Mouse (Mus musculus): ENCODE measurements around the gene Lmod1. TPM values are rescaled to one million over a fixed set of nuclear protein-coding genes. Genes with fewer than 3 reads are reported as not detected.
A peak's percentile ranks its signal among the peaks of the same experiment; 100 is the strongest.
"Not testable (repeated sequence)": the region's sequence is repeated elsewhere in the genome, so short reads cannot be mapped to it uniquely, and the experiment has no call there.

The Lmod1 gene
- polyA plus RNA-seq, 1 experiment from 2014 or later = 2.1 TPM

DNA sequence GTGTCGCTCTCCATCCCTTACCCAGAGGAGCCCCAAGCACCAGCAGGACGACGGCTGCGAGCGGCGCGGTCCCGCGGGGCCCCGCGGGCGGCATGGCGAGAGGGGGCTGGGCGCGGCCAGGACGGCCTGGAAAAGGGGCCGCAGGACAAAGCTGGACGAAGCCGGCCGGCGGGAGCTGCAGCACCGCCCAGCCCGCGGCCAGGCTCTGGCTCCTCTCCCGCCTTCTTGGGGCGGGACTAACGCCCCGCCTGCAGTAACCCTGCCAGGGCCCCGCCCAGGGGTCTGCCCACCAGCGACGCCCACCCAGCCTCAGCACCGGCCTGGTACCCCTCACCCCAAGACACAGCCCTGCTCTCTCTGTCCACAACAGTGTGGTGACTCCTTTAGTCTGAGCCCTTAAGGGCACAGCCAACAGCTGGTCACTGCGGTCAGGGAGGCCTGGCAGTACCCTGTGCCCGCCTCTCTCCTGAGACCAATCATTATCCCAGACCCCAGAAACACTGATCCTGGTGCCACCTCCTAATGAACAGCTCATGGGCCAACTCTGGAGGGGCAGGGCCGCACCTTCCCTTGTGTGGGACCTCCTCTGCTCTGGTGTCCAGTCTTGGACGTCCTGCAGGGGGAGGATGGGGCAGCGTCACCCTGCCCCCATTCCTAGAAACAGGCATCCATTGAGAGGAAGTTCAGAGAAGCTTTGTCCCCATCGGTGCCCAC, 50.4 kb downstream of the Lmod1 start, which contains the start of gene Shisa4:
TSS of gene Shisa4 (minus strand) at position 370 of the 714 bp plus-strand sequence.
- ATAC-seq (replicated peaks; ENCODE audit: low FRiP score, low read depth) = peak; percentile 90
- Histone ChIP-seq H3K27ac (peak within 1 kb of the TSS; percentile 85), H3K9me3 (replicated peaks; ENCODE audit: low read length) (no peaks in the 10 kb centered on the region), H3K4me2 (ENCODE audit: low read length) (peak within 1 kb of the TSS; percentile 97), H3K4me3 (replicated peaks; ENCODE audit: low read depth, low read length) (peak within 1 kb of the TSS; percentile 61), H3K9ac (ENCODE audit: low read depth, low read length) (peak within 1 kb of the TSS; percentile 77), H3K4me1 (replicated peaks; ENCODE audit: insufficient read depth, low read length) (no peaks in the 10 kb centered on the region), H3K36me3 (ENCODE audit: insufficient read depth, low read length) (no peaks in the 10 kb centered on the region), H3K27me3 (ENCODE audit: insufficient read depth, low read length) (no peaks in the 10 kb centered on the region)
- DNase-seq (ENCODE audit: low spot score) = peak; percentile 88
- 2% methylated on average over 26 of the region's 38 CpGs for WGBS
- peak; percentile 38; the same call in 1 of the 2 replicates for TF ChIP-seq CTCF (IDR thresholded peaks at IDR 0.05; ENCODE audit: low read depth)

DNA sequence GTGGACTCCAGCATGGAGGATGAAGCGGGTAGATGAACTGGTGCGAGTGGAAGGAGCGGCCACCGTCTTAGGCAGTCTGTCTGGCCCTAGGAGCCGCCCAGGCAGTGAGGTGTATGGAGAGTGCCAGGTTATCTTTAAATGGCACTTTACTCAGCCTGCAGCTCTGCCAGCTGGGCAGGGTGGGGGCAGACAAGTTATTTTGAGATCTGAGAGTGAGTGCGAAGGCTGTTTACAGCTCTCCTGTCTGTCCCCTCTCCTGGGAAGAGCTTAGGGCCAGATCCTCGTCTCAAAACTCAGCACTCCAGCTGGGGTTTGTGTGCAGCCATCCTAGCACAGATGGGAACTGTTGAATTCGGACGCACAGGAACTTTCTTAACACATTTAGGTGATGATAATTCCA, 54.0 kb downstream of the Lmod1 start:
- WGBS = 61% methylated on average over 9 of the region's 9 CpGs
- no peak for DNase-seq (ENCODE audit: low spot score)
- Histone ChIP-seq H3K27me3 (ENCODE audit: insufficient read depth, low read length) (no peaks in the 10 kb centered on the region), H3K9me3 (replicated peaks; ENCODE audit: low read length) (no peaks in the 10 kb centered on the region), H3K4me2 (ENCODE audit: low read length) (no peak overlapping the region), H3K27ac (no peak overlapping the region), H3K9ac (ENCODE audit: low read depth, low read length) (no peak overlapping the region), H3K36me3 (ENCODE audit: insufficient read depth, low read length) (peaks cover 3% of the 10 kb centered on the region; the same call in 1 of the 2 replicates), H3K4me1 (replicated peaks; ENCODE audit: insufficient read depth, low read length) (no peaks in the 10 kb centered on the region), H3K4me3 (replicated peaks; ENCODE audit: low read depth, low read length) (no peak overlapping the region)
- ATAC-seq (replicated peaks; ENCODE audit: low FRiP score, low read depth) = no peak
- no peak for TF ChIP-seq CTCF (IDR thresholded peaks at IDR 0.05; ENCODE audit: low read depth)

DNA sequence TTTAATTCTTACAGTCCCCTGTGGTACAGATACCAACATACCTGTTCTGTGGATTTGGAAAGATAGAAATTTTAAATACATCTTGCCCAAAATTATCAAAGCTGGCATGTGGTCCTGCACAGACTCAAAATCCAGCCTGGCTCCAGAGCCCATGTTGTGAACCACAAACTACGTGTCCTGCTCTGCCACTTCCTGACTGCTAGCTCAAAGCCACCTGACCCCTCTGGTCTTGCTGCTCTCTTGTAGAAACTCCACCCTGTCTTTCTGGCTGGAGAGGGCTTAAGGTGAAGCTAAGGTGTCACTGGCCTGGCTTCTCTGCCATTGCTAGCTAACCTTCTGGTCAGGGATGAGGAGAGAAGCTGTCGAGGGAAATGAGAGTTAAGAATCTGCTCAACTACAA, 54.4 kb downstream of the Lmod1 start:
- no peak overlapping the region for H3K27ac ChIP-seq
- TF ChIP-seq CTCF (IDR thresholded peaks at IDR 0.05; ENCODE audit: low read depth) = no peak
- H3K9ac ChIP-seq (ENCODE audit: low read depth, low read length) = no peak overlapping the region
- peaks cover 5% of the 10 kb centered on the region; the same call in 1 of the 2 replicates for H3K36me3 ChIP-seq (ENCODE audit: insufficient read depth, low read length)
- no peak overlapping the region for H3K4me2 ChIP-seq (ENCODE audit: low read length)
- H3K4me1 ChIP-seq (replicated peaks; ENCODE audit: insufficient read depth, low read length) = no peaks in the 10 kb centered on the region
- DNase-seq (ENCODE audit: low spot score) (no peak), ATAC-seq (replicated peaks; ENCODE audit: low FRiP score, low read depth) (no peak)
- H3K27me3 ChIP-seq (ENCODE audit: insufficient read depth, low read length) = no peaks in the 10 kb centered on the region
- H3K9me3 ChIP-seq (replicated peaks; ENCODE audit: low read length) = no peaks in the 10 kb centered on the region
- WGBS = 28% methylated on average over 2 of the region's 2 CpGs
- H3K4me3 ChIP-seq (replicated peaks; ENCODE audit: low read depth, low read length) = no peak overlapping the region

DNA sequence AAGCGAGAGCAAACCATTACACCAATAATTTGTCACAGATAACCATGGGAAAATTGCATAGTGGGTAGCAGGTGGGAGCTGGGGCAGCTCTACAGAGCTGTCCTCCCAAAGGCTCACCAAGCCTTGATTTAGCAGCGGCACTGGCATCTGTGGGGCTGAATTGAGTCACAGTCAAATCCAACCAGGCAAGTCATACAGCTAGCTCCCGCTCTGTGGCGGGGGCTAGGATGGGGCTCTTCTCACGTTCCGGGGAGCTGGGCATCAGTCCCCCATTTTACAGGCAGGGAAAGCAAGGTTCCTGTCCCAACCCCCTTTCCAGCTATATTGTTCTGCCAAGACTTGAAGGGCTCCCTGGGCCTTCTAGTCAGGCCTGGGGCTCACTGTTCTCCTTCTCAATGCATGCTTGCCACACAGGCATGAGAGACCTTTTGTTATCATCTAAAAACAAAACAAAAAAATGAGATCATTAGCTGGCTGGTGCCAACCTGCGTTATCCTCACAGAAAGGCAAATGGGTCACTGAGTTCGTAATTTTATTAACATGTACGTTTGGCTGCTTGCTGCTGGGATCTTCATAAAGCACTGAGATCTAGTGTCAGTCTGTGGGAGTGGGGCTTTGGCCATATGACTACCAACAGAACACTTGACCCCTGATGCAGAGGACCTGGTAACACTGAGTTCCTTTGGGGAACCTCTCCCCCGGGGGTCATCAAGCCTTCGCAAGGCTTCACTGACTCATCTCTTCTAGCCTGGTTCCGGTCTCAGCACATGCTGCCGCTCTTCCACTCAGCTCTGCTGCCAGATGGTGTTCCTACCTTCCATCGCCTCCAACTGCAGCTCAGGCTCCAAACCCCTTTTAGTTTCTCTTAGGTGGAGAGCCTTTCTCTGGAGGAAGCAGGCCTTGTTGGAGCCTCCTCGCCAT, 55.7 kb downstream of the Lmod1 start:
- no peak for TF ChIP-seq CTCF (IDR thresholded peaks at IDR 0.05; ENCODE audit: low read depth)
- H3K27me3 ChIP-seq (ENCODE audit: insufficient read depth, low read length) = no peaks in the 10 kb centered on the region
- H3K4me3 ChIP-seq (replicated peaks; ENCODE audit: low read depth, low read length) = no peak overlapping the region
- H3K36me3 ChIP-seq (ENCODE audit: insufficient read depth, low read length) = peaks cover 13% of the 10 kb centered on the region
- H3K27ac ChIP-seq = no peak overlapping the region
- WGBS = 54% methylated on average over 15 of the region's 15 CpGs
- DNase-seq (ENCODE audit: low spot score) (no peak), ATAC-seq (replicated peaks; ENCODE audit: low FRiP score, low read depth) (no peak)
- no peak overlapping the region for H3K4me2 ChIP-seq (ENCODE audit: low read length)
- H3K4me1 ChIP-seq (replicated peaks; ENCODE audit: insufficient read depth, low read length) = no peaks in the 10 kb centered on the region
- no peak overlapping the region for H3K9ac ChIP-seq (ENCODE audit: low read depth, low read length)
- H3K9me3 ChIP-seq (replicated peaks; ENCODE audit: low read length) = no peaks in the 10 kb centered on the region

DNA sequence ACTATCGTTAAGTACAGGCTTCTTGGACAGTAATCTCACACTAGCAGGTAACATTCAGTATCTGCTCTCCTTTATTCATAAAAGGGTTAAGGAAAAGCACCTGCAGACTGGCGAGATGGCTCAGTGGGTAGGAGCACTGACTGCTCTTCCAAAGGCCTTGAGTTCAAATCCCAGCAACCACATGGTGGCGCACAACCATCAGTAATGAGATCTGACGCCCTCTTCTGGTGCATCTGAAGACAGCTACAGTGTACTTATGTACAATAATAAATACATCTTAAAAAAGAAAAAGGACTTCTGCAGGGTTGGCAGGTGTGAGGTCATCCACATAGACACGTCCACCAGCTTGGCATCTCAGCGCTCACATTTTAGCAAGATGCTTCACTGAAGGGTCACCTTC, 57.0 kb downstream of the Lmod1 start:
- not testable (repeated sequence) for H3K4me1 ChIP-seq (replicated peaks; ENCODE audit: insufficient read depth, low read length); H3K9me3 ChIP-seq (replicated peaks; ENCODE audit: low read length); H3K4me3 ChIP-seq (replicated peaks; ENCODE audit: low read depth, low read length); ATAC-seq (replicated peaks; ENCODE audit: low FRiP score, low read depth); H3K27me3 ChIP-seq (ENCODE audit: insufficient read depth, low read length); DNase-seq (ENCODE audit: low spot score); H3K4me2 ChIP-seq (ENCODE audit: low read length); H3K9ac ChIP-seq (ENCODE audit: low read depth, low read length); H3K27ac ChIP-seq
- 63% methylated on average over 6 of the region's 6 CpGs for WGBS
- TF ChIP-seq CTCF (IDR thresholded peaks at IDR 0.05; ENCODE audit: low read depth) = peak; percentile 62
- H3K36me3 ChIP-seq (ENCODE audit: insufficient read depth, low read length) = peaks cover 25% of the 10 kb centered on the region

DNA sequence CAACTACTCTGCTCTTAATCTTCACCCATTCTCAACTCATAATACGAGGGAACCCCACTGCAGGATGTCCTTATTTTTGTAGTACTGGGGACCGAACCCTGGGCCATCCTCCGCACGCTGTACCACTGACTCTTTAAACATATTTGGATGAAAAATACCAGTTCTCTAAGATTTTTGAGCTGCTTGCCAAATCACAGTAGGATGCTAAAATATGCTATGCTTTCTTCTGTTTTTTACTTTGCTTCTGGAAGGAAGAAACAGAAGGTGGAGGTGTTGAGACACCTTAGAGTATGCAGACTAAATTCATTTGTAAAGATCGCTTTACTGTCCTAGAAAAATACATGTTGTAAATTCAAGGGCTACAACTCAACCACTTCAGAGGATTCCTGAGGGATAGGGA, 59.6 kb downstream of the Lmod1 start:
- no peak overlapping the region for H3K4me2 ChIP-seq (ENCODE audit: low read length)
- no peaks in the 10 kb centered on the region for H3K9me3 ChIP-seq (replicated peaks; ENCODE audit: low read length)
- H3K9ac ChIP-seq (ENCODE audit: low read depth, low read length) = no peak overlapping the region
- H3K27me3 ChIP-seq (ENCODE audit: insufficient read depth, low read length) = no peaks in the 10 kb centered on the region
- ATAC-seq (replicated peaks; ENCODE audit: low FRiP score, low read depth) = no peak
- H3K27ac ChIP-seq = no peak overlapping the region
- no peaks in the 10 kb centered on the region for H3K4me1 ChIP-seq (replicated peaks; ENCODE audit: insufficient read depth, low read length)
- WGBS = 97% methylated on average over 5 of the region's 5 CpGs
- H3K36me3 ChIP-seq (ENCODE audit: insufficient read depth, low read length) = peaks cover 50% of the 10 kb centered on the region
- no peak for TF ChIP-seq CTCF (IDR thresholded peaks at IDR 0.05; ENCODE audit: low read depth)
- DNase-seq (ENCODE audit: low spot score) = no peak
- no peak overlapping the region for H3K4me3 ChIP-seq (replicated peaks; ENCODE audit: low read depth, low read length)

Data from kidney, postnatal 0 days (tissue).